Mouse (Mus musculus) heart, adult 11 months (tissue): ENCODE data around the gene B830017H08Rik.

Experiments used
- DNase-seq: peaks from one replicate; pipeline ENCODE4 v3.0.0; 2022

The B830017H08Rik gene

DNA sequence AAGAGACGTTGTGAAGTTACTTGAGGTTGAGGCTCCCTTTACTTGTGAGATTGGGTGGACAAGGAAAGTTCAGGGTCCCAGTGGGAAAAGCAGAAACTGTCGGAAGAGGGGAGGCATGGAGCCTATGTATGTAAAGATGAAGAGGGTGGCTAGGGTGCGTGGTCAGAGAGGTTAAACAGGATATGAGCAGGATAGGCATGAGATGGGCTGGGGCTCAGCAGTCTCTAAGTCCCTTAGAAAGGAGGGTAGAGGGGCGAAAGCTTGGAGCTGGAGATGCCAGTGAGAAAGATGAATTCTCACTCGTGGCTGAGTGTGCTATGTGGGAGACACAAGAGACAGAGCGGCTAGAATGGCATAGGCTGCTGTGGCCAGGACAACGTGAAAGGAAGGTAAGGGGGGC, at the start of gene B830017H08Rik:
B830017H08Rik (plus strand) TSS at position 301 of the 400 bp plus-strand sequence.
- no peak for DNase-seq

DNA sequence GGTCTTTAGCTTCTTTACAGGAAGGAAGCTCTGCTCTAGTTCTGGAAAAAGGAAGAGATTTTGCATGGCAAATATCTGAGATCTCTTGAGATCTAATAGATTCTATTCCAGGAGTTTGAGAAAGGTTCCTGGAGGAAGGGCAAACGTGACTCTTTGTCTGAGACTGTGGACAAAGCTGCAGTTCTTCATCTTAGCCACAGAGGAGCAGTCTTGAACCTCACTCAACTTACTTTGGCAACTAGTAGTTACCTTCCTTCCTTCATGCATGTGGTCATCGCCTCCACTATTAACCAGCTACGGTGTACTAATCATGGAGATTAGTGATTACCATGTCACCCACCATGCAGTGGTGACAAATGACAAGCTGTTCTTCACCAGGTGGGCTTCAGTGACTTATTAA, 47.6 kb upstream of the B830017H08Rik start:
- peak; percentile 49 for DNase-seq

DNA sequence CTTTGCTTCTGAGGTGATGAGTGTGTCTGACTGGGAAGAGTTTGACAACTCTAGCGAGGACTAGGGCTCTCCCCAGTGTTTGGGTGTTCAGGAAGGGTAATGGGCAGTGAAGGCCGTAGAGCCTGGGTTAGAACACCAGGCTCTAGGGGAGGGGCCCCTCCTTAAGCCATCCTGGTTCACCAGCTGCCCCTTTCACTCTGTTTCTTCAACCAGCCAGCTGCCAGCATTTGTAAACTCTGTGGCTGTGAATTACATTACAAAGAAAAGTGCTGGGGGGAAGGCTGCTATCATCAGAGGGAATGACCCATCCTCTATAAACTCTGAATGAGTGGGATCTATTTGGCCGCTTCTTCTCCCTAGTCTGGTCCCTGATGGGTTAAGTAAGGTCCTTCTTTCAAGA, 40.2 kb upstream of the B830017H08Rik start:
- DNase-seq = no peak

DNA sequence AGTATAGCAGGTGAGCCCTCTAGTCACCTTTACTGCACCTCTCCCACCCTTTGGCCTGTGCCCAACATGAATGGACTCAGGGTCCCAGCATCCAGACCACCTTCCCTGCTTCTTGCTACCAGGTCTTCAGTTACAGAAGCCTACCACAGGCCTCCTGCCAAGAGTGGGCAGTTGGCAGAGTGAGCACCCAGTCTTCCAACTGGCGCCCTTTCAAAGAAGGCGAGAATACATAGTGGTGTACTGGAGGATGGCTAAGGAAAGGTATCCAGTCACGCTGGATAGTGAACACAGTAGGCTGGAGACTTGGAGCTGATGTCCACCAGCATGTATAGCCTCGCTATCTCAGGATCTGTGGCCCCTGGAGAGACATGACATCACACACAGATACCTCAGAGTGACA, 38.9 kb upstream of the B830017H08Rik start:
- DNase-seq = peak; percentile 90

DNA sequence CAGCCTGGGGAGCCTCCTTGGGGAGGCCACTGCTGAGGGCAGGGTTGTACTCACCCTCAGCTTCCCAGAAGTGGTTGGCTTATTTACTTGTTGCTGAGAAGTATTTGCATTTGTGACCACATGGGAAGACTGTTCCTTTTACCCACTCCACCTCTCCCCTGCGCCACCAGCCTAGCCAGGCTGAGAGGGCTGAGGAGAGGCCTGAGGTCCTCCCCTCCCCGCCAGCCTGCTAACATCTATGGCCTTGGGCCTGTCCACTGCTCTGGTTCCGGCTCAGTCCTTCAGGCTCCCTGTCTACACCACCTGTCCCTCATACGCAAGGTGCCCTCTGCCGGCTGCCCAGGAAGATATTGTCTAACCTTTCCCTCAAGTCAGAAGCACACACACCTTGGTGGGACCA, 37.3 kb upstream of the B830017H08Rik start:
- peak; percentile 86 for DNase-seq

DNA sequence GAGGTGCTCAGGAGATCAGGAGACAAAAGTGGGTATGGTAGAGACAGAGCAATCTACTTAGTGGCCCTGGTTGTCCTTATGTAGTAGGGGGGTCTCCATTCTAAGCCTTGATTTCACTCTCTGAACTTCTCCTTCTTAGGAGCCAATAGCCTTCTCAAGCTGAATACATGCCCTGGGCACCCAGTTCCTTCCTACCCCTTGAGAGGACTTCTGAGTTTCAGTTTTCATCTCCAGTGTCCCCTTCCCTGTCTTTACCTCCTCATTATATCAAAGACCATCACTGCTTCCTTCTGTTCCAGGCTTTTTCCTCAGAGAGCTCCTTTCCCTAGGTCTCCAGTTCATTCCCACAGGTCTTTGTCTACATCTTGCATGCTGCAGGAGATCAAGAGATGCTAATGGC, 36.4 kb upstream of the B830017H08Rik start:
- DNase-seq = no peak

DNA sequence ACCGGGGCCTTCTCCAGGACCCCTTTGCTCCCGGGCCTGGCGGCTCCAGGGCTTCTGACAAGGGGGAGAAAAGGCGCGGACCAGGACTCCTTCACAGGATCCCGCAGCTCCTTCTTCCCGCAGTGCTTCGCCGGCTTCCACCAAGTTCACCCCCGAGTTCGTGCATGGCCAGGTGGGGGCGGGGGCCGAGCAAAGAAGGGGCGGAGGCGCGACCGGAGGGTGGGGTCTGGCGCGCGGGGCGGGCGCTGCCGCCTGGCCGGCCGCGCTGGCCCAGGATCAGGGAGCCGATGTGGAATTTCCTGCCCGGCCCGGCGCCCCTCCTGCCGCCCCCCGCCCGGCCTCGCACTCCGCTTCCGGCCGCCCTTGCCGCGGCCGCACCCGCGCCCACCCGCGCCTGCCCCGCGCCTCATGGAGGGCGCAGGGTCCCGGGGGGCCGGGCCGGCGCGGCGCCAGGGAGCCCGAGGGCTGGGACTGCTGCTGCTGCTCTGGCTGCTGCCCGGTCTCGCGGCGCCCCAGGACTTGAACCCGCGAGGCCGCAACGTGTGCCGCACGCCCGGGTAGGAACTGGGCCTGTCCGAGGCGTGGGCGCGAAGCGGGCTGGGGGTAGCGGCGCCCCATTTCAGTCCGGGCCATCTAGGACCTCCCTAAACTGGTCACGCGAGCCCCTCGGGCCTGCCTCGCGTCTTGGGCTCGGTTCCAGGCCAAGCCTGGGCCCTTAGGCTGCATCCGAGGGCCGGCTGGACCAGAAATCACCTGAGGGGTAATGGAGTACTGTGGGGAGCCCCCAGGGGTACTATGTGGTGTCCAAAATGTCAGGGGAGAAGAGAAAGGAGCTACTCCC, 35.7 kb upstream of the B830017H08Rik start, which contains the start of gene Scarf2:
Scarf2 (plus strand) TSS at position 312 of the 841 bp plus-strand sequence.
- peak; percentile 97 for DNase-seq

DNA sequence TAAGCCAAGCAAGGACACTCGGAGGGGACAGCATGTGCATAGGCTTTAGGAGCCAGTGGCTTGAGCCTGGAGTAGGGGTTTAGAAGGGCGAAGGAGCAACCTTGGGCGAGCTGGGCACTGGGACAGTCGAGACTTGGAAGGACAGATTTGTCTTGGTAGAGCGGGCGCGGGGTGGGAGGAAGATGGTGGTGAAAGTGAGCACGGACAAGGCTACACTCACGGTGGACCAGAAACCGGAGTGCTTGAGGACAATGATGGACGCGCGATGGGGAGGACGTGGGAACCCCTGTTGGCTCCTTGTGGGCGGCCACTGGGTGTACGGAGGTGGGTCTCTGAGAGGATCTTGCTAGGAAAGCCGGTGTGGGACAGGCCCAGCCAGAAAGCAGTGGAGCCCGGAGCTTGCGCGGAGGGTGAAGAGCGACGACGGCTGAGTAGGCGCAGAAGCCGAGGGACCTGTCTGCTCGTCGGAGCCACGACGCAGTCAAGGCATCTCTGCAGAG, 35.1 kb upstream of the B830017H08Rik start:
- DNase-seq = peak; percentile 94

DNA sequence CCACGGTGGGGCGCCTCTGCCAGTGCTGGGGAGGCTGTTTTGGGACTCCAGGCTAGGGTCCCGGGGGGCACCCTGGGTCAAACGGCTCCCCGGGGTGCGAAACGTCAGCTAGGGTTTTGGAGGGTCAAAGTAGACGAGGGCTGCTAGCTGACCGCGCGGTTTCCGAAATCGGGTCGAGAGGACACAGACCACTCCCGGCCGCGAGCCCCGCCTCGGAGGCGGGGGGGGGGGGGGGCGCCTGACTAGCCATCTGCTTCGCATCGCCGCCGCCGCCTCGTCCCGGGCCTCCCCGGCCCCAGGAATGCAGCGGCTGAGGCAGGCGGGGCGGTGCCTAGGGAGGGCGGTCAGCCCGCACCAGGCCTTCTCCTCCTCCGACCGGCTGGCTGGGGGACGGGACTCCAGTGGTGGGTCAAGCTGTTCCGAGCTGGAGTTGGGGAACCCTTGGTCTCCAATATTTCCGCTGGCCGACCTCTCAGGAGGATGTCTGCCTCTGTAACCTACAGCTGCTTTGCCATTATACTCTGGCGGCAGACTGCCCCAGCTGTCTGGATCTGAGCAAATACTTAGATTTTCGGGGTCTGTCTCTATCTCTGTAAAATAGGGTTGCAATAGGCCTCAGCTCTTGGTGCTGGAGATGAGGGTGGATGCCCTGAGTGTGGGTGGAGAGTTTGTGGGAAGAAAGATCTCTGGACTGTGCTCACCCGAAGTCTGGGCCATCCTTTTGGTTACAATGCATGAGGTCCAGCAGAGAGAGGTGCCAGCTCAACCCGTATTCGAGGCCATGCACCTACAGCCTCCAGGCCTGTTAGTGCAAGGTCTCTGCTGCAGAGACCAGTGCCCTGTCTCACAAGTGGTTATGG, 34.4 kb upstream of the B830017H08Rik start:
- peak; percentile 98 for DNase-seq

DNA sequence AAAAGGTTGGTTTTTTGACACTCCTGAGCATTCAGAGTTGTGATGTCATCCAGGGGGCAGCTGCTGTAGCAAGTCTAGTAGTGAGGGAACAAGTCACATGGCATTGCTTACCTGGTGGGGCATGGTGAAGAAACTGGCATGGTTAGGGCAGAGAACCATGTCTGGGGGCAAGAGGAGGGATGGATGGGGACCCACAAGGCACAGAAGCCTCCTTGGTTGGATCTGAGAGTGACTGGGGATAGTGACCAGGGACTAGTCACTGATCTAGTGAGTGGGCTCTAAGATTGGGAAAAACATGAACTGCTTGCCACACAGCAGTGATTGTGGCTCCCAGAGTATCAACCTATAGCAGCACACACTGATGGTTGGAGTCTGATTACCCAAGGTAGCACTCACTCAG, 33.3 kb upstream of the B830017H08Rik start:
- DNase-seq = no peak

DNA sequence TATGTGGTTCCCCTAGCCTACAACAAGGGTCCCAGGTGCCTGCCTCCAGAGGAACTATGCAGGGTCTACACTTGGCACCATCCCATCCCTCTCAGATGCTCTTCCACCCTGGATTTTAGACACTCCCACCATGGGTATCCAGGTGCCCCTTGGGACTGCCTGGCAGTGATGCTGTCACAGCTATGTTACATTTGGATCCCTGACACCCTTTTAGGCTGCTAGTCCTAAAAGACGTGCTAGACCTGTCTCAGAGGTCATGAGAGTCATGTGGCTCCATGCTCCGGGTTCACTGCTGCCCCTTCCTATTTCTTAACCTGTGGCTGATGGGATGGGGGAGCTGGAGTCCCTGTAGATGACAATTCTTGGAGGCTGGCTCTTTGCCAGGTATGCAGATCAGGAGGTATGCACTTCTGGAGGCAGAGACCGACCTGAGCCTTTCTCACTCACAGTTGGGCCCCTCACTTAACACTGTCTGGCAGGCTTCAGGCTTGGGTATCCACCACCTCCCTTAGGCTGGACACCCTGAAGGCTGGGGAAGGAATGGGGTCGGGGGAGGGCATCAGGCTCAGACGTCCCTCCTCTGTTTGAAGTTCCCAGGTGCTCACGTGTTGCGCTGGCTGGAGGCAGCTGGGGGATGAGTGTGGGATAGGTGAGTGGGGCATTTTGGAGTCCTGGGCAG, 31.0 kb upstream of the B830017H08Rik start:
- DNase-seq = peak; percentile 89

DNA sequence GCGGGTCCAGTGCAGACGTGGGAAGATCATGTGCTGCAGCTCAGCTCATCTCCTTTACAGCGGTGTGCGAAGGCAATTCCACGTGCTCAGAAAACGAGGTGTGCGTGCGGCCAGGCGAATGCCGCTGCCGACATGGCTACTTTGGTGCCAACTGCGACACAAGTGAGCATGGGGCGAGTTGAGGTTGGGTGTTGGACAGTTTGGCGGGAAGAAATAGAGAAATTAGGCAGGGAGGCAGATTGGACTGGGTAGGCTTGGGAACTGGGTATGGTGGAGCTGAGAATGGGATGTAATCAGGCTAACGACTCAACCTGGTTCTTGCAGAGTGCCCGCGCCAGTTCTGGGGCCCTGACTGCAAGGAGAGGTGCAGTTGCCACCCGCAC, 30.5 kb upstream of the B830017H08Rik start:
- no peak for DNase-seq

DNA sequence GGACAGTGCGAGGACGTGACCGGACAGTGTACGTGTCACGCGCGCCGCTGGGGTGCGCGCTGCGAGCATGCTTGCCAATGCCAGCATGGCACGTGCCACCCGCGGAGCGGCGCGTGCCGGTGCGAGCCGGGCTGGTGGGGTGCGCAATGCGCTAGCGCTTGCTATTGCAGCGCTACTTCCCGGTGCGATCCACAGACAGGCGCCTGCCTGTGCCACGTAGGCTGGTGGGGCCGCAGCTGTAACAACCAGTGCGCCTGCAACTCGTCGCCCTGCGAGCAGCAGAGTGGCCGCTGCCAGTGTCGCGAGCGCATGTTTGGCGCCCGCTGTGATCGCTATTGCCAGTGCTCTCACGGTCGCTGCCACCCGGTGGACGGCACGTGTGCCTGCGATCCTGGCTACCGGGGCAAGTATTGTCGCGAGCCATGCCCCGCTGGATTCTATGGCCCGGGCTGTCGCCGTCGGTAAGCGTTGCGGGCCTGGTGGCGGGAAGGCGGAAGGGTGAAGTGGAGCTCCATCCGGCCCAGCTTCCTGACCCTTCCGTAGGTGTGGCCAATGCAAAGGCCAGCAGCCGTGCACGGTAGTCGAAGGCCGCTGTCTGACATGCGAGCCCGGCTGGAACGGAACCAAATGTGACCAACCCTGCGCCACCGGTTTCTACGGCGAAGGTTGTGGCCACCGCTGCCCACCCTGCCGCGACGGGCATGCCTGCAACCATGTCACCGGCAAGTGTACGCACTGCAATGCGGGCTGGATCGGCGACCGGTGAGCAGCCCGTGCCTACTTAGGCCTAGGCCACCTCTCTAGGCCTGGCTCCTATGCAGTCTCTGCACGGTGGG, 29.9 kb upstream of the B830017H08Rik start:
- peak; percentile 95 for DNase-seq

DNA sequence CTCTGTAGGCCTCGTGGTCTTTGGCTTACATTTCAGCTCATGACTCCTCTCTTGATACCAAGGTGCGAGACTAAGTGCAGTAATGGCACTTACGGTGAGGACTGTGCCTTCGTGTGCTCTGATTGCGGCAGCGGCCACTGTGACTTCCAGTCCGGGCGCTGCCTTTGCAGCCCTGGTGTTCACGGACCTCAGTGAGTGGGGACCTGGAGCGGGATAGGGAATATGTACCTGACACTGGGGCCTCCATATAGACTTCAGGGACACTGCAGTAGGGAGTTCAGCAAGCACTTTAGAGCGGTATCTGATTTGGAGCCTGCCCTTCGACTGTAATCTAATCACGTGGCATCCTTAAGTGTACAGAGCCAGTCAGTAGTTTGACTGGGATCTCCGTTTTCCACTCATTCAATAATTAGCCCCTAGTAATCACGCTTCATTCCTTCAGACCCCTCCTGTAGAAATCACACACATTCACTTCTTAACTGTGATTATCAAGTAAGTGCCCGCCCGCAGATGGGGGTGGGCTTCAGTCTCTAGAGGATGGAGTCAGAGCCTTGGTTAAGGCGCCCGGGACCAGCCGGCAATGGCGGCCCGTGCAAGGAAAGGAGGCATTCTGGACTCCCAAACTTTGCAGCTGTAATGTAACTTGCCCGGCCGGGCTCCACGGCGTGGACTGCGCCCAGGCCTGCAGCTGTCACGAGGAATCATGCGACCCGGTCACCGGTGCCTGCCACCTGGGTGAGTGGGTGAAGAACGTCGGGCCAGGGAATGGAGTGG, 29.1 kb upstream of the B830017H08Rik start:
- DNase-seq = no peak

DNA sequence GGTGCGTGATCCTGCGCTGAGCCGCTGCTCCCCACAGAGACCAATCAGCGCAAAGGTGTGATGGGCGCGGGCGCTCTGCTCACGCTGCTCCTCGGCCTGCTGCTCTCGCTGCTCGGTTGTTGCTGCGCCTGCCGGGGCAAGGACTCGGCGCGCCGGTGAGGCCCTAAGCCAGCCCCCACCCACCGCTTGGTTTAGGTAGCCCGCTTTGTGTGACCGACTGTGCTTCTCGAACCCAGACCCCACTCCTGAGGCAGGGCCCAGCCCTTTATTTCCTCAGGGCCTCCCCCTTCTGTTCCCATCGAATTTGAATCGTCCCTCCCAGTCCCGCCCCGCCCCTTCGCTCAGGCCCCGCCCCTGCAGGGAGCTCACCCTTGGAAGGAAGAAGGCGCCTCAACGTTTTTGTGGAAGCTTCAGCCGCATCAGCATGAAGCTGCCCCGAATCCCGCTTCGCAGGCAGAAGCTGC, 28.4 kb upstream of the B830017H08Rik start:
- no peak for DNase-seq

DNA sequence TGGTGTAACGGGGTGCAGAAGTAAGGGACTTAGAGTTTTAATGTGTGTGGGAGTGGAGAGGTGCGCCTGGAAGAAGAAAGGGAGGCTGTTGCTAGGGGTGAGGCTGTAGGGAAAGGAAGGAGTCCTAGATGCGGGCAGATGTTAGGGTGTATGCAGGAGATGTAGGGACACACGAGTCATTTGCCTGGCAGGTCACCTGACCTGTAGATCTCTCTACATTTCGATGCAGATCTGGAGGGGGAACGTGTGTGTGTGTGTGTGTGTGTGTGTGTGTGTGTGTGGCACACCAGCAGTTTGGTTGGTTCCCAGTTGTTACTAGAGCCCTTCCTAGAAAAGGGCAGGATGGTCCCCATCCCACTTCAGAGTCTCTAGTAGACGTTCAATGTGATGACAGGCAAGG, 27.9 kb upstream of the B830017H08Rik start:
- DNase-seq = no peak

DNA sequence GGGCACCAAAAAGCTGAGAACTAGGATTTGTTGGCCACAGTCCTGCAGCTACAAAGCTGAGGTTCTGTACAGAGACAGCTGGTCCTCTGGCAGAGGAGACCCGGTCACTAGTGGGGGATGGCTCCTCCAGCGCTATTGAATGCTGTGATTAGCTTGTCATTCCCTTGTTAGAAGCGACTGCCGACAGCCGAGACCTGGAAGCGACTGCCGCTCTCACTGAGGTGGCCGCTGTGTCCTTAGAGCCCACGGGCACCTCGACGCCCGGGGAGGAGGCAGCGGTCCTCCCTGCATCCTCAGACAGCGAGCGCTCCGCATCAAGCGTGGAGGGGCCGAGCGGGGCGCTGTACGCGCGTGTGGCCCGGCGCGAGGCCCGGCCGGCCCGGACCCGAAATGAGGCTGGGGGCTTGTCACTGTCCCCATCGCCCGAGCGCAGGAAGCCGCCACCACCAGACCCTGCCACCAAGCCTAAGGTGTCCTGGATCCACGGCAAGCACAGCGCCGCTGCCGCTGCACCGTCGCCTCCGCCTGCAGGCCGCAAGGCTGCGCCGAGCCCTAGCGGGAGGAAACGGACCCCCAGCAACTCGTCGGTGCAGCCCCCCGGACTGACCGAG, 26.2 kb upstream of the B830017H08Rik start:
- DNase-seq = peak; percentile 91

DNA sequence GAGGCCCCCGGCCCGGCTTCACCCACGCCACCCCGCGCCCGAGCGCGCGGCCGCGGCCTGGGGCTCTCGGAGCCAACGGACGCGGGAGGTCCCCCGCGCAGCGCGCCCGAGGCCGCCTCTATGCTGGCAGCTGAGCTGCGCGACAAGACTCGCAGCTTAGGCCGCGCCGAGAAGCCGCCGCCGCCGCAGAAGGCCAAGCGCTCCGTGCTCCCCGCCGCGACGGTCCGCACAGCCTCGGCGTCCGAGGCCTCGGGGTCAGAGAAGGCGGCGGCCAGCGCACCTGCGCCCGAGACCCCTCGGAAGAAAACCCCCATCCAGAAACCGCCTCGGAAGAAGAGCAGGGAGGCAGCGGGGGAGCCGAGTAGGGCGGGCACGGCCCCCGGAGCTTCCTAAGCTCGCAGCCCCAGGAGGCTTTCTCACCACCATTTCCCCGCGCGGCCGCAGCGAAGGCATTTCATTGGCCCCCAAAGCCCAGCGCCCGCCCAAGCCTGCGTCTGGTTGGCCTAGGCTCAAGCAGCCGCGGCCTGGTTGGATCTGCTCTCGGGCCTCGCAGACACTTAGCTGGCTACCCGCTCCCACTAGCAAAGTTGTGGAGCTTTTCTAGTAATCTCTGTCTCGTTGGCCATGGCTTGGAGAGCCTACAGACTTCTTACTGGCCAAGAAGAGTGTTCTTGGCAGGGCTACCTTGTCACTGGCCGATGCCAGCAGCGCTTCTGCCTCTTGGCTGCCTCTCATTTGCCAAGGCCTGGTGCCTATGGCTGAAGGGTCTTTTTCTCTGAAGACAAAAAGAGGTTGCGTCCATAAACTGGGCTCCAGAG, 25.5 kb upstream of the B830017H08Rik start:
- peak; percentile 99 for DNase-seq

DNA sequence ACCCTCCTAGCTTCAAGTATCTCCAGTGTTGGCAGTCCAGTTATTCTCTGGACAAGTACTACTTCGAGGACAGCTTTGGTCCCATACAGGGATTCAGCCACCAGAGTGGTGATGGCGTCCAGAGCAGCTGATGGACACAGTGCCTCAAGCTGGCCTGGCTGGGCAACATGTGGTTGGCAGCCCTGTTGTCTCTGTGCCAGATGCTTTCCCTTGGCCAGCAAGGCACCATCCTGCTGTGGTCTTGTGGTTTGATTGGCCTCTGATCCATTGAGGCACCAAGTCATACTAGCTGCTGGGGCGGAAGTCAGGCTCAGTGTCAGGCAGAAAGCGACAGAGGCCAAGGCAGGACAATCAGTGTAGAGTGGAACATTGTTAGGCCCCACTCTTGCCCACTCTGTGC, 23.8 kb upstream of the B830017H08Rik start:
- no peak for DNase-seq

DNA sequence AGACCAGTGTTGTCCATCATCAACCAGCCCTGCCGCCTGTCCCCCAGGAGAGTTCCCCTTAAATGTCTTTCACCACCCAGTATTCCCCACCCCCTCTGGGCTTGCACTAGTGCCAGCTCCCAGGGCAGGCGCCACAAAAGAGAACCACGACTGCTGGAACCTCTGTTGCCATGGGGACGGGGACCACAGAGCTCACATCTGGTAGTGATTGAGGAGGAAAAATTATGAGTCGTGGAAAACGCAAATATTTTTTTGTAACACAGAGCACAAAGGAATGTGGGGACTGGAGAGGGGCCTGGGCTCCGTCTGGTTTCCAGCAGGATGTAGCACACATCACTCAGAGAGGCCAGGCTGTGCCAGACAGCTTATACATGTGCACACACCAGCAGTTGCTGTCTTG, 23.2 kb upstream of the B830017H08Rik start:
- DNase-seq = peak; percentile 95
